Mouse (Mus musculus): ENCODE results near the gene Olfr1042.
"Not testable (repeated sequence)": the region's sequence is repeated elsewhere in the genome, so short reads cannot be mapped to it uniquely, and the experiment has no call there.

Gene Olfr1042

GRCm38 (mm10) chr2:86161738-86162137 is at the start of gene Olfr1042:
Olfr1042 (minus strand) TSS chr2:86161838.
- in situ Hi-C loops (cut with MboI, MseI) = no loop called here

- in situ Hi-C loops (cut with MboI, MseI) = no loop called here
These were observed 41.3 kb upstream of the Olfr1042 start, which contains the start of gene Olfr1045 for GRCm38 (mm10) chr2:86202909-86203308. Olfr1045 (minus strand) TSS chr2:86203009.

GRCm38 (mm10) chr2:86195863-86196262 is 34.2 kb upstream of the Olfr1042 start:
- in situ Hi-C loops (cut with MboI, MseI) = no loop called here

GRCm38 (mm10) chr2:86185583-86185982 is 23.9 kb upstream of the Olfr1042 start, which contains the start of gene Olfr52:
Olfr52 (minus strand) TSS chr2:86185683.
- in situ Hi-C loops (cut with MboI, MseI) = no loop called here

- in situ Hi-C loops (cut with MboI, MseI) = no loop called here
These were observed 18.3 kb upstream of the Olfr1042 start for GRCm38 (mm10) chr2:86179950-86180349.

GRCm38 (mm10) chr2:86177720-86178119 is 16.1 kb upstream of the Olfr1042 start, which contains the start of gene Olfr1044:
Olfr1044 (minus strand) TSS chr2:86177820.
- in situ Hi-C loops (cut with MboI, MseI) = no loop called here

GRCm38 (mm10) chr2:86175422-86175821 is 13.8 kb upstream of the Olfr1042 start:
- in situ Hi-C loops (cut with MboI, MseI) = not testable (repeated sequence)

- in situ Hi-C loops (cut with MboI, MseI) = no loop called here
These were observed 5.8 kb upstream of the Olfr1042 start, which contains the start of gene Olfr1043 for GRCm38 (mm10) chr2:86167422-86167821. Olfr1043 (minus strand) TSS chr2:86167522.

GRCm38 (mm10) chr2:86146632-86147031 is 15.0 kb downstream of the Olfr1042 start, which contains the start of gene Olfr1040:
Olfr1040 (minus strand) TSS chr2:86146732.
- in situ Hi-C loops (cut with MboI, MseI) = no loop called here

GRCm38 (mm10) chr2:86135828-86136227 is 25.8 kb downstream of the Olfr1042 start, which contains the start of gene Olfr1039:
Olfr1039 (minus strand) TSS chr2:86135928.
- in situ Hi-C loops (cut with MboI, MseI) = no loop called here
